Mouse (Mus musculus) frontal cortex, postnatal 10 days (tissue): ENCODE measurements around the gene Ghdc.

ENCODE experiments used
- DNase-seq, 2 experiments: peaks; one replicate each; pipeline ENCODE4 v3.0.0; 2022; ENCODE audit warnings: low spot score in 2 of 2, mixed read lengths in 1 of 2

Gene Ghdc

DNA sequence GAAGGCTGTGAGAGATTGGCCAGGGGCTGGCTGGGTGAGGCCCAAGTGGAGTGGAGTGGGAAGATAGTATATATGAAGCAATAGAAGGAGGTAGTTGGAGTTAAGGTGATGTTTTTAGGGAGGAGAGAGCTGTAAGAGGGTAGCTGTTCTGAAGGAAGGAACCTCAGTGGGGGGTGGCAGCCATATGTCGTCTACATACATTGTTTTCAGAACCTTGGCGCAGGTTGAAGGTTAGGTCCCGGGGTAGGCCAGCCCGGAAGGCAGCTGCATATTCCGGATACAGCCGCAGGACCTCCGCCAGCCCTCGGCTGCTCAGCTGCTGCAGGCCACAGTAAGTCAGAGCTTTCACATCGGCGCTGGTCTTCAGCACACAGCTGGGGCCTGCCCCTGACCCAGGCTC lies 24.2 kb downstream of the Ghdc start:
- no peak for DNase-seq

GRCm38 (mm10) chr11:100745085-100745484 lies 25.7 kb downstream of the Ghdc start:
- DNase-seq, result no peak

DNA sequence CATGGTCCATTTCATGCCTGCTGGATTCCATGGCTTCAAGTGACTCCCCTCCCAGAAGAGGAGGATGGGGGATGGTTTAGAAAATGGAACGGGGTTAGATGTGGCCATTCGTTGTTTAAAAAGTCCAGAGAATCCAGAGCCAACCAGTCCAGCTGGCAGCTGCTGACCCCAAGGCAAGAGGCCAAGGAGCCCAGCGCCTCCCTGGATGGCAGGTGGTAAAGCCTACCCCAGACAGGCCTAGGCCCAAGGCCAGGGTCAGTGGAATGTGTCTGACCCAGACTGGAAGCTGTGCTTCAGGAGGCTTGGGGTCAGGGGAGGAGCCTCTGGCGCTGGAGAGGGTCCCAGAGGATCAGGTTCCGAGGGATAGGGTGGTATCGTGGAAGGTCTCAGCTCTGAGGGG lies 29.4 kb downstream of the Ghdc start:
- no peak for DNase-seq

GRCm38 (mm10) chr11:100738749-100739148 lies 32.0 kb downstream of the Ghdc start:
- DNase-seq, result no peak

GRCm38 (mm10) chr11:100738066-100738604 lies 32.6 kb downstream of the Ghdc start, which contains the start of gene Rab5c:
TSS of gene Rab5c (minus strand) at chr11:100738215.
- DNase-seq, result peak; percentile 98 to 99

GRCm38 (mm10) chr11:100737105-100737733 lies 33.5 kb downstream of the Ghdc start:
- no peak for DNase-seq

GRCm38 (mm10) chr11:100736746-100737080 lies 34.0 kb downstream of the Ghdc start:
- no peak for DNase-seq

DNA sequence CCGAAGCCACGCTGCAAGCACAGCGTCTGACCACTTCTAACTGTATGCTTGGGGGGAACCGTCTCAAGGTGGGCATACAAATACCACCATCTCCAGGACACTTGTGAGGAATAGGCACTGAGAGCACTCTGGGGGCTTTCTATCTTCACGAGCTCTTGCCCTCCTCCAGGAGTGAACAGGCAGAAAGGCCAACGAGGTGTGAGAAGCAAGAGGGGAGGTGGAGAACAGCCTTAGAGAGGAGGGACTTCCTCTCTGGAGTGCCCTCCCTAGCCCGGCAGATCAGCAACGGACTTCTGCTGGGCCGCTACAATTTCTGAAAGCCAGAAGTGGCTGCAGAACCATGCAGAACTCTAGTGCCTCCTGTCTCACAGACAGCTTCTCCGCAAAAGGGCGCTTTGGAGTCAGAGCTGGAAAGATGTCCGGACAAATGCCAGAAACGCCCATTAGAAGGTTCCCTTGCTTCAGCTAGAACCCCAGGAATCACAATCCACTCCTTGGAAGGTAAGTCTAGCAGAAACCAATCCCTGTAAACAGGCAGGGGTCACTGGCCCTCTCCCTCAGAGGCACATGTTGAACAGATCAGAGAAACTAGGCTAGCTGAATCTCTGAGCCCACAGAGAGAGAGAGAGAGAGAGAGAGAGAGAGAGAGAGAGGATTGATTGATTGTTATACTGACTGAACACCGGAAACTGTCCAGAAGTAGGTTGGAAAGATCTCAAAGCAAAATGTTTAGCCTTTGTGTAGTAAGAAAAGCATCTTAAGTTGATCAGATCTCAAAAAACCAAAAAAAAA lies 34.6 kb downstream of the Ghdc start:
- DNase-seq, result no peak

GRCm38 (mm10) chr11:100735134-100735865 lies 35.5 kb downstream of the Ghdc start:
- no peak for DNase-seq

DNA sequence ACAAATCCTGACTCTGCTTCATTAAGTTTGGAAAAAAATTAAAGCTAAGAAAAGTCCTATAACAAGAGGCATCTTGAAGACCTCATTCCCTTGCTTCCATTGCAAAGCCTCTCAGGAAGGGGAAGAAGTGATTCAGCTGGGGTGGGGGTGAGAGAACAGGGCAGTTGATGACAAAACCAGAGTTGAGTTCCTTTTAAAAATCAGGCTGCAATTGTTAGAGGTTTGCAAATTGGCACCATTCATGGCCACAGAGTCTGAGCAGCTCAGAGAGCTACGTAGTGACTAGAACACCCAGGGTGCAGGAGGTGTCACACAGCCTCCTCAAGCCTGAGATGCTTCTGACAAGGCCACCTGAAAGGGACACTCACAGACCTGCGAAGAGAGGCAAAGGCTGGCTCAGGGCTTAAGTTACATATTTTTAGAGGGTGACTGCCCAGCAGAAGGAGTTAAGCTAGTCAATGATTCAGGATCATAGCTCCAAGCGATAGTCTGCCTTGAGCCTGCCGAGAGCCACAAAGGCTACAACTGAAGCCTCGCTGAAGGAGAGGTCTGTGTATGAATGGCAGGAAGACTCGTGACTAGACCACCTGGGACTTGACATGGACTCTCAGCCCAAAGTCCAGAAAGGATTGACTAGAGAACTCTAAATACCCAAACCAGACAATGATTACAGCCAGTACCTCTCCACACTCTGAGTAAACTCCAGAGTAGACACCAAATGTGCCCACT lies 40.1 kb downstream of the Ghdc start:
- DNase-seq, result no peak

DNA sequence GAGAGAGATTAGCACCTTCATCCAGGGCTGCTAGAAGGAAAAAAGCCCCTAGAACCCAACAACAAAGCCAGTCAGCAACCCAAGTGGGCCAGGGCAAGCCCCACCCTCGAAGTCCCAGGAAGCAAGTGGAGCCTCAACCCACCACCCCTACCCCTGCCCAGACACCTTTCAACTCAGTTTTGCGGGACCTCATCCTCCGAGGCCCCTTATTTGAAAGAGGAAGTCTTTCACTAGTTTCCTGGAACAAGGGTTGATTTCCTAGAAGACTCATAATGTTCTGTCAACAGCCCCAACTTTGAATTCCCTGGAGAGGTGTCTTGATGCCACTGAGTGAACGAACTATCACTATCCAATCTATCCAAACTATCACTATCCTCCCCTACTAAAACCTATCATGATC lies 40.8 kb downstream of the Ghdc start:
- no peak for DNase-seq

GRCm38 (mm10) chr11:100728601-100729000 lies 42.2 kb downstream of the Ghdc start:
- DNase-seq, result no peak

- DNase-seq, result no peak
Observed at GRCm38 (mm10) chr11:100727201-100727600, 43.6 kb downstream of the Ghdc start.

DNA sequence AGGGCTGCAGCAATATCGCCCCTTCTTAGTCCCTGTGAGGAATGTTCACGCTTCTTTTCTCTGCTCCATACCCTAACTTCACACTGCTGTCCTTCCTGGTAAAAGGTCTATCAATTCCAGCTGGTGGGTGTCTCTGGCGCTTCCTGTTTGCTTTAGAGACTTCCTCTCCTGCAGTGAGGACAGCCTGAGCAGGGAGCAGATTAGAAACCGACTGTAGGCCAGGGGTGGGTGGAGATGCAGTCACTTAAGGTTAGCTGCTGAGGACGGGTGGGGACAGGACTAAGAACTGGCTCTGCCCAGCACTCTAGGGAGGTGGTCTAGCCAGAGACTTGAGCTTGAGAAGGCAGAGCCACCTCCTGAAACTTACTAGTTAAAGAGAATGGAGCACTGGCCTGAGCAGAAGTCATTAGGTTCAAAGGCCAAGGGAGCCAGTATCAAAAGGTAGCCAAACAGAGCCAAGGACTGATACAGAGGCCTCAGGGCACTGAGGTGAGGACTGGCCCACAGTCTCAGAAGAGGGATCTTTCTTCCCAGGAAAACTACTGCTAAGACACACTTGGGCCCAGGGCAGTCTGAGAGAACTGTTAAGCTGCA lies 45.7 kb downstream of the Ghdc start:
- DNase-seq, result no peak

DNA sequence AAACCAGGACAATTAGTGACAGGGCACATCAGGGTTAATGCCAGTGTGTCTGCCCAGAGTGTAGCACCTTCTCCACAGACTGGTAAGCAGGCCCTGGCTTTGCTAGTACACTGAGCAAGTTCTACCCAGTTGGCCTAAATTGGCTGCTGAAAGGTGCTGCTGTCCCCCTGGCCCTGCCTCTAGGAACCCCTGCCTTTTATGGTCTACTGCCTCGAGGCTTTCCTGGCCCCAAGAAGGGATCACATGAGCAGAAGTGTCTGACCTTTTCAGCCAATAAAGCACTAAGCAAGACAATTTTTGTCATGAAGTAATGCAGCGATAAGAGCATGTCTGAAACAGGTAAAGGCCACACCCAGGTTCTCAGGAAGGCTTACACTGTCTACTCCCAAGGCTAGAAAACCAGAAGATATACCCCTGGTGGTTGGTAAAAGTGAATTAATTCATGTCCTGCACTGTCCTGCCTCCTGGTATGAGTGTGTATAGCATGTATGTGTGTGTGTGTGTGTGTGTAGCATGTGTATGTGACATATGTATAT lies 48.2 kb downstream of the Ghdc start:
- no peak for DNase-seq

GRCm38 (mm10) chr11:100721776-100722492 lies 48.8 kb downstream of the Ghdc start:
- no peak for DNase-seq

DNA sequence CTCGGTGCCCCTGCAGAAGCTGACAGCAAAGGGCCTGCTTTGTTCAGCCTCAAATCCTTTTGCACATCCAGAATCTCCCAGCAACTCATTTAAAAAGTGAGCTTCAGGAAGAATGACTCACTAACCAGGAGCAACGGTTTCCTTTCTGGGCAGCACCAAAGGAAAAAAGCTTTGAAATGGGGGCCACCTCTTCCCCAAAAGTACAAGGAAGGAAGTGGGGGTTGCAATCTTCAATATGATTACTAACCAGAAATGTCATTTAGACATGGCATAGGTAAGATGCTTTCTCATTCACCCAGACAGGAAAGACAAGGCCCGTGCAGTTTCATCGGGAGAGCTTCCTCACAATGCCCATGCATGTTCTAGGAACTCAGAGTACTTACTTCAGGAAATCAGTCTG lies 49.5 kb downstream of the Ghdc start:
- no peak for DNase-seq

GRCm38 (mm10) chr11:100720345-100720744 lies 50.4 kb downstream of the Ghdc start:
- DNase-seq, result no peak

DNA sequence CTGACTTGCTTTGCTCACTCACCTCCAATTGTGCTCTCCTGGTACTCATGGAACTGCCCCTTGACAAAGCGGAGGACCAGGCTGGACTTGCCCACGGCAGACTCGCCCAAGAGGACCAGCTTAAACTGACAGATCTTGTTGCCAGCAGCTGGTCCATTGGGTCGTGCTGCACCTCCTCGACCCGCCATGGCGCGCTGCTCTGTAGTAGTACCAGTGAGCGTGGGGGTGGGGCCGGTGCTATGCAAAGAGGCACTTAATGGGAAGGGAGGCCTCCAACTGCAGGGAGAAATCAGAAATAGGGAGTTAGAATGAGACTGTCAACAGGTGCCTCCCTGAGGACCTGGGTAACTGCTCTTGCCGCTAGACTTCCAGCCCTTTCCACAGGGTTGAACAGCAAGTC lies 50.9 kb downstream of the Ghdc start:
- no peak for DNase-seq

DNA sequence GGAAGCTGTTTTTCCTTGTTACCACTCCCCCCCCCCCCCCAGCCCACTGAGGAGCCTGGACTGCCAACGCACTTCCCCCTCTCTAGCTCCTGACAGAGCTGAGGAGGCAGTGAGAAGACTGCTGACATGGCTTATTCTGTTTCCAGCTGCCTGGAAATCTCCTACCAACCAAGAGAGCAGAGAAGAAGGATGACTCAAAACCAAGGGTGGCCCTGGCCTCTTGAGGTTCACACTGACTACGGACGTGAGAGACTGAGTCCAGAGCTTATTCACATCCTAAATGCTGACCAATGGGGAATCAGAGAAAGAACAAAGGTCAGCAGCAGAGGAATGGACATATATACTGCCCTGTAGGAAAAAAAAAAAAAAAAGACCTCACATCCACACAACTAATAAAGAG lies 51.4 kb downstream of the Ghdc start:
- no peak for DNase-seq

GRCm38 (mm10) chr11:100718866-100719265 lies 51.9 kb downstream of the Ghdc start:
- DNase-seq, result no peak
